Mouse (Mus musculus) neural tube, embryonic 11.5 days (tissue): Measurements from ENCODE around the gene Asf1b. TPM values are rescaled to one million over a fixed set of nuclear protein-coding genes. Genes with fewer than 3 reads are reported as not detected.

Experiments used
- ATAC-seq: fragments of 200-750 bp; cut with Nextera tagmentation; 2 replicates; pipeline ENCODE4 v1.8.0; 2017; ENCODE audit warnings: moderate number of reproducible peaks, mild to moderate bottlenecking, moderate TSS enrichment, moderate library complexity; ENCODE audit not compliant: insufficient read depth, low FRiP score, low TSS enrichment
- DNase-seq: peaks from one replicate; pipeline ENCODE4 v3.0.0-alpha.2; 2015; ENCODE audit warnings: low spot score
- H3K27ac ChIP-seq: fragments of 300-500 bp; sonication (generic); 2 replicates; pipeline ENCODE4 v1.5.1; 2014; ENCODE audit warnings: low read depth, mild to moderate bottlenecking, low read length
- H3K27me3 ChIP-seq: fragments of 300-500 bp; sonication (generic); 2 replicates; pipeline ENCODE4 v1.6.1; 2014; ENCODE audit warnings: mild to moderate bottlenecking, low read length, mixed read lengths; ENCODE audit not compliant: control insufficient read depth, insufficient read depth
- H3K36me3 ChIP-seq: fragments of 300-500 bp; sonication (generic); 2 replicates; pipeline ENCODE4 v1.6.1; 2014; ENCODE audit warnings: mild to moderate bottlenecking, low read length, moderate library complexity, mixed read lengths; ENCODE audit not compliant: control insufficient read depth, insufficient read depth
- H3K4me1 ChIP-seq: fragments of 300-500 bp; sonication (generic); 2 replicates; pipeline ENCODE4 v1.6.1; 2014; ENCODE audit warnings: low read length, mixed read lengths; ENCODE audit not compliant: control insufficient read depth, insufficient read depth
- H3K4me2 ChIP-seq: fragments of 300-500 bp; sonication (generic); 2 replicates; pipeline ENCODE4 v1.6.1; 2014; ENCODE audit warnings: low read depth, mild to moderate bottlenecking, moderate library complexity
- H3K4me3 ChIP-seq: fragments of 300-500 bp; sonication (generic); 2 replicates; pipeline ENCODE4 v1.5.1; 2014; ENCODE audit warnings: low read depth, low read length
- H3K9ac ChIP-seq: fragments of 300-500 bp; sonication (generic); 2 replicates; pipeline ENCODE4 v1.6.1; 2014; ENCODE audit warnings: mild to moderate bottlenecking, low read length
- H3K9me3 ChIP-seq: fragments of 300-500 bp; sonication (generic); 2 replicates; pipeline ENCODE4 v1.6.1; 2016; ENCODE audit warnings: low read length; ENCODE audit not compliant: control insufficient read depth
- WGBS: fragments of 180-500 bp; shearing (Covaris S2); extraction: QIAGEN DNeasy Blood & Tissue Kit; methylation state at CpG from one replicate; pipeline ENCODE4 v1.1.7; 2014; 5-methylcytosine and 5-hydroxymethylcytosine counted together
- polyA plus RNA-seq: library from polyadenylated mRNA; unstranded; fragments of >200 nt; fragmentation: Nextera tagmentation; extraction: Ambion mirVana; gene quantifications from 2 replicates; pipeline ENCODE4 v1.2.1, GENCODE M21; 2014

Gene Asf1b
- polyA plus RNA-seq, 1 experiment from 2014 or later = 84.2 TPM

DNA sequence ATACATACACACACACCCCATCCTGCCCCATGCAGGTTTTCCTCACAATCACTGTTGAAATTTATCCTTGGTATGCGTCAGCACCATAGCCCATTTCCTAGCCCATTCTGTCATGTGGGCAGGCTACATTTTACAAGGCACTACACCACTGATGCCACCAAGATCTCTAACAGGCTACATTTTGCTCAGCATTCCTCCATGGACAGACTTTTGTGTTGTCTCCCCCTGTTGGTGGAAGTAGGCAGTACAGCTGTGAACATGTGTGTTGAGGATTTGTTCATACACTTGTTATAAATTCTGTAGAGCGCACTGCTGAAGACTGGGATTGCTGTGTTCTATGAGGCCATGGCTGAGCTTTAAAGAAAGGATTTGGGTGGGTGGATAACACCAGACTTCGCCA lies 33.7 kb upstream of the Asf1b start:
- H3K9me3 ChIP-seq = no peaks in the 10 kb centered on the region
- no peak for ATAC-seq
- WGBS = 75% methylated on average over 3 of the region's 3 CpGs
- DNase-seq = peak; percentile 74
- no peaks in the 10 kb centered on the region for H3K4me1 ChIP-seq
- no peaks in the 10 kb centered on the region for H3K27me3 ChIP-seq
- H3K36me3 ChIP-seq = peaks cover 10% of the 10 kb centered on the region
- H3K27ac ChIP-seq = no peak overlapping the region
- H3K4me2 ChIP-seq = no peak overlapping the region
- H3K9ac ChIP-seq = no peak overlapping the region
- no peak overlapping the region for H3K4me3 ChIP-seq

GRCm38 (mm10) chr8:83922727-83923126 lies 32.6 kb upstream of the Asf1b start:
- H3K27me3 ChIP-seq = no peaks in the 10 kb centered on the region
- no peak for DNase-seq
- no peak overlapping the region for H3K4me2 ChIP-seq
- ATAC-seq = no peak
- WGBS = 90% methylated on average over 8 of the region's 8 CpGs
- H3K9ac ChIP-seq = no peak overlapping the region
- H3K4me1 ChIP-seq = no peaks in the 10 kb centered on the region
- no peak overlapping the region for H3K4me3 ChIP-seq
- H3K27ac ChIP-seq = no peak overlapping the region
- no peaks in the 10 kb centered on the region for H3K9me3 ChIP-seq
- H3K36me3 ChIP-seq = peaks cover 10% of the 10 kb centered on the region

- Histone ChIP-seq H3K27ac (no peak overlapping the region), H3K4me1 (no peaks in the 10 kb centered on the region), H3K4me3 (no peak overlapping the region), H3K36me3 (peaks cover 8% of the 10 kb centered on the region), H3K9ac (no peak overlapping the region), H3K4me2 (no peak overlapping the region), H3K9me3 (no peaks in the 10 kb centered on the region), H3K27me3 (no peaks in the 10 kb centered on the region)
- 90% methylated on average over 5 of the region's 5 CpGs for WGBS
- no peak for DNase-seq
- ATAC-seq = no peak
Observed at GRCm38 (mm10) chr8:83924585-83924984, 30.7 kb upstream of the Asf1b start.

DNA sequence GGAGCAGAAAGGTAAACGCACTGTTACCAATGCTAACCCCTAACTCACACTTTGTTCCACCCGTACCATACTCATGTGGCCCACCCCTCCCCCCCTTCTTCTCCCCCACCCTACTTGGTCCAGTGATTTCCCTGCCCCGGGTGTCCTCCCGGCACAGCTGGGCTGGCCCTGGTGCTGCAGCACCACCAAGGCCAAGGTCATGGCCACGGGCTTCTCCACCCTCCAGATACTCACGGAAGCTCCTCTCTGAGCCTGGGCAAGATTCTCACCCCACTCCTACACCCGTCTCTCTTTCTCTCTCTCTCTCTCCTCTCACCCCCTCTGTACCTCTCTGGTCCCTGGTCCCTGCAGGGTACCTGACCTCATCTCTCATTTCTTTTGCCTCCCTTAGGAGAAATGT lies 29.0 kb upstream of the Asf1b start:
- H3K36me3 ChIP-seq = peaks cover 11% of the 10 kb centered on the region
- H3K9ac ChIP-seq = no peak overlapping the region
- DNase-seq = no peak

GRCm38 (mm10) chr8:83934222-83934621 lies 21.1 kb upstream of the Asf1b start:
- H3K36me3 ChIP-seq = peaks cover 32% of the 10 kb centered on the region
- WGBS = 89% methylated on average over 5 of the region's 5 CpGs

More for the DNA sequence above, 29.0 kb upstream of the Asf1b start:
- WGBS = 70% methylated on average over 7 of the region's 7 CpGs
- no peaks in the 10 kb centered on the region for H3K4me1 ChIP-seq
- H3K4me3 ChIP-seq = no peak overlapping the region
- no peaks in the 10 kb centered on the region for H3K9me3 ChIP-seq
- no peaks in the 10 kb centered on the region for H3K27me3 ChIP-seq
- ATAC-seq = no peak
- no peak overlapping the region for H3K27ac ChIP-seq
- no peak overlapping the region for H3K4me2 ChIP-seq

GRCm38 (mm10) chr8:83934994-83935393 lies 20.3 kb upstream of the Asf1b start:
- Histone ChIP-seq H3K9ac (no peak overlapping the region), H3K4me1 (no peaks in the 10 kb centered on the region), H3K27me3 (no peaks in the 10 kb centered on the region), H3K4me3 (no peak overlapping the region), H3K4me2 (no peak overlapping the region), H3K9me3 (no peaks in the 10 kb centered on the region), H3K27ac (no peak overlapping the region), H3K36me3 (peaks cover 32% of the 10 kb centered on the region)
- DNase-seq (no peak), ATAC-seq (no peak)
- WGBS = 83% methylated on average over 2 of the region's 2 CpGs

More at GRCm38 (mm10) chr8:83934222-83934621, 21.1 kb upstream of the Asf1b start:
- DNase-seq (no peak), ATAC-seq (no peak)
- H3K9me3 ChIP-seq = no peaks in the 10 kb centered on the region
- no peak overlapping the region for H3K4me3 ChIP-seq
- no peak overlapping the region for H3K4me2 ChIP-seq
- H3K4me1 ChIP-seq = no peaks in the 10 kb centered on the region
- H3K27ac ChIP-seq = no peak overlapping the region
- no peak overlapping the region for H3K9ac ChIP-seq
- H3K27me3 ChIP-seq = no peaks in the 10 kb centered on the region

- WGBS = 88% methylated on average over 8 of the region's 8 CpGs
- H3K9me3 ChIP-seq = no peaks in the 10 kb centered on the region
- H3K4me2 ChIP-seq = no peak overlapping the region
- DNase-seq (no peak), ATAC-seq (no peak)
- H3K36me3 ChIP-seq = peaks cover 32% of the 10 kb centered on the region
- no peak overlapping the region for H3K27ac ChIP-seq
- no peaks in the 10 kb centered on the region for H3K27me3 ChIP-seq
- no peaks in the 10 kb centered on the region for H3K4me1 ChIP-seq
- no peak overlapping the region for H3K9ac ChIP-seq
- no peak overlapping the region for H3K4me3 ChIP-seq
Observed at GRCm38 (mm10) chr8:83935435-83935834, 19.9 kb upstream of the Asf1b start.

GRCm38 (mm10) chr8:83937645-83938044 lies 17.7 kb upstream of the Asf1b start:
- H3K9ac ChIP-seq = no peak overlapping the region
- no peaks in the 10 kb centered on the region for H3K4me1 ChIP-seq
- H3K4me2 ChIP-seq = no peak overlapping the region
- DNase-seq (no peak), ATAC-seq (no peak)
- no peaks in the 10 kb centered on the region for H3K27me3 ChIP-seq
- 89% methylated on average over 7 of the region's 7 CpGs for WGBS
- H3K9me3 ChIP-seq = no peaks in the 10 kb centered on the region
- H3K27ac ChIP-seq = no peak overlapping the region
- peaks cover 26% of the 10 kb centered on the region for H3K36me3 ChIP-seq
- H3K4me3 ChIP-seq = no peak overlapping the region

DNA sequence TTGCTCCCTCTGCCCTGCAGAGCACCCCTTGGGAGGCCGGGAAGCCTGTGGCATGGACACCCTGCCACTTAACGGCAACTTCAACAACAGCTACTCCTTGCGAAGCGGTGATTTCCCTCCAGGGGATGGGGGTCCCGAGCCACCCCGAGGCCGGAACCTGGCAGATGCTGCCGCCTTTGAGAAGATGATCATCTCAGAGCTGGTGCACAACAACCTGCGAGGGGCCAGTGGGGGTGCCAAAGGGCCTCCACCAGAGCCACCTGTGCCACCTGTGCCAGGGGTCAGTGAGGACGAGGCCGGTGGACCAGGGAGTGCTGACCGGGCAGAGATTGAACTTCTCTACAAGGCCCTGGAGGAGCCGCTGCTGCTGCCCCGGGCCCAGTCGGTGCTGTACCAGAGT lies 17.0 kb upstream of the Asf1b start:
- H3K36me3 ChIP-seq = peaks cover 25% of the 10 kb centered on the region
- no peak overlapping the region for H3K9ac ChIP-seq
- H3K9me3 ChIP-seq = no peaks in the 10 kb centered on the region
- H3K4me3 ChIP-seq = no peak overlapping the region
- 94% methylated on average over 15 of the region's 15 CpGs for WGBS
- no peaks in the 10 kb centered on the region for H3K4me1 ChIP-seq
- ATAC-seq (no peak), DNase-seq (no peak)
- H3K4me2 ChIP-seq = no peak overlapping the region
- H3K27ac ChIP-seq = no peak overlapping the region
- H3K27me3 ChIP-seq = no peaks in the 10 kb centered on the region
